Mouse (Mus musculus) gastrocnemius, postnatal 4 days (tissue): ENCODE data around the gene Polr2l. TPM values are rescaled to one million over a fixed set of nuclear protein-coding genes. Genes with fewer than 3 reads are reported as not detected.

Source experiments
- DNase-seq, 2 experiments: peaks; one replicate each; pipeline ENCODE4 v3.0.0; 2021 to 2022; ENCODE audit warnings: low spot score in 2 of 2, mixed read lengths in 2 of 2
- total RNA-seq, 2 experiments: library from RNA; stranded (reverse); gene quantifications; 2 replicates each; pipeline ENCODE4 v1.2.3; 2021

The Polr2l gene
- total RNA-seq, 2 experiments from 2014 or later: 35.3 to 35.9 TPM

DNA sequence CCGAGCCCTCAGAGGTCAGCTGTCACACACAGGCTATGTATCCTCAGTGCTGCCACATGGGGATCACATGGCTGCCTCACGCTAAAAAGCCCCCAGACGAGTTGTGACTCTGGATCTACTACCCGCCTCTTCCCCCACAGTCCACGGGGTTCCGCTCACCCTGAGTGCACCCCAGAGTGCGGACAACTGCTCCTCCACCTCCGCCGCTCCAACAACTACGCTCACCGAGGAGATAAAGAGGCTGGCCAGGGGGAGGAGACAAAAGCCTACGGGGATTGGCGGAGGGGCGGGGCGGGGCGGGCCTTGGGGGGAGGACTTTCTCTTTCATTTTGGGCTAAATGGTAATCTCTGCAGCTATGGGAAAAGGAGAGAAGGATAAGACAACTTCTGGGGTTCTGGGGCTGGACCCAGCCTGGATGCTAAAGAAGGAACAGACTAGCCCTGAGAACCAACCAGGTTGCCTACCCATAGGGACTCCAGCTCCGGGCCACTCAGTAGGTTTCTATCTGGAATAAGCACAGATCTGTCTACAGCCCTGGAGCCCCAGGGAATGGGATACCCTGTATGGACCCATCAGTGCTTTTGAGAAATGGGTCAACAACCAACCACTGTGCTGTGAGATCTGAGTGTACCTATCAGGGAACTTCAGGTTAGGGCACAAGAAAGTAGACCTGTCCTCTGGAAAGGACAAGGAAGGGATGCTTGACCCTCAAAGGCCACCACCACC, 39.6 kb downstream of the Polr2l start:
- peak in 1 of 2 experiments; percentile 46 for DNase-seq

DNA sequence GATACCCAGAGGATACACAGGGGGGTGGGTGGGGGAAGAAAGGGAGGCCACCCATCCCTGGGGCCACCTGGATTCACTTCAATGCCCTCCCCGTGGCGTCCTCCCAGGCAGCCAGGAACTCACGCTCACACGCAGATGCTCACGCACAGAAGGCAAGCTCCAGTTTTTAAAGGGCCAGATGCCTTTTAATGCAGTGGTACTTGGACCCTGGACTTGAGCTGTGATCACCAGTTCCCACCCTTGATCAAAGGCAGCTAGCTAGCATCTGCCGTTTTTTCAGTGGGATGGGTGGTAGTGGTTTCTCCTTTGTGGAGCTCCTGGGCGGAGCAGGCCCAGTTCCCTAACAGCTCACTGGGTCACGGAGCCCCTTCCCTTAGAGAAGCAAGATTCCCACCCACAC, 40.5 kb downstream of the Polr2l start:
- DNase-seq: no peak

DNA sequence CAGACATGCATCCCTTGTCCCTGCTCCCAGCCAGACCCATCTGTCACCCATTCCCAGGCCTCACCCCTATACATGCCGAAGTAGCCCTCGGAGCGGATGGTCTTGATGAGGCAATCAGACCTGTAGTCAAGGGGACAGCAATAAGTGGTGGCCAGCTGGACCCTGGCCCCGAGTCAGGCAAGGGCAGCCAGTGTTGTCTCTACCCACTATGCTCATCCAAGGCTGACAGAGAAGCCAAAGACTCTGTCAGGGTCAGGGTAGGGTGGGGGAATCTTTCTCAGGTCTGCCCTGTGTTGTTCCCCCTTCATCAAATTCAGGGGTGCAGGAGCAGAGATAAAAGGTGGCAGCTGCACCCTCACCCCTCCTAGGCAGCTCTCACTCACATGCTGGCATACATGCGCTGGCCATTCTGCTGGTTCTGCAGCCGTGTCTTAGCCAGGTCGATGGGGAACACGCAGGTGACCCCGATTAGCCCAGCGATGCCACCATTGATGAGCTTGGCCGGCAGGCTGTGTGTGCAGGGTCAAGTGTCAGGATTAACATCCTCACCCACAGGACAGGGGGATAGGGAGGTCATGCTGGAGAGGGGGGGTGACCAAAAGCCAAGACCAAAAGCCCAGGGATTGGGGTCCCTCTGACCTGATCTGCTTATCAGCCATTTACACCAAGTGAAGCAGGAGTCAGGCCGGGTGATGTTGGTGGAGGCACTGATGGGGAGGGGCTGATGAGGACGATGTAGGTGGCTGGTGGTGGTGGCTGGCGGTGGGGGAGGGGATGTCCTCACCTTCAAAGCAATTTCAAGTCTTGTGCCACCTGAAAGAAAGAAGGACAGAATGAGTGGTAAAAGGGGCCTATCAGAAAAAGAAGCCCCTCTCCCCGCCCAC, 41.2 kb downstream of the Polr2l start:
- no peak for DNase-seq

DNA sequence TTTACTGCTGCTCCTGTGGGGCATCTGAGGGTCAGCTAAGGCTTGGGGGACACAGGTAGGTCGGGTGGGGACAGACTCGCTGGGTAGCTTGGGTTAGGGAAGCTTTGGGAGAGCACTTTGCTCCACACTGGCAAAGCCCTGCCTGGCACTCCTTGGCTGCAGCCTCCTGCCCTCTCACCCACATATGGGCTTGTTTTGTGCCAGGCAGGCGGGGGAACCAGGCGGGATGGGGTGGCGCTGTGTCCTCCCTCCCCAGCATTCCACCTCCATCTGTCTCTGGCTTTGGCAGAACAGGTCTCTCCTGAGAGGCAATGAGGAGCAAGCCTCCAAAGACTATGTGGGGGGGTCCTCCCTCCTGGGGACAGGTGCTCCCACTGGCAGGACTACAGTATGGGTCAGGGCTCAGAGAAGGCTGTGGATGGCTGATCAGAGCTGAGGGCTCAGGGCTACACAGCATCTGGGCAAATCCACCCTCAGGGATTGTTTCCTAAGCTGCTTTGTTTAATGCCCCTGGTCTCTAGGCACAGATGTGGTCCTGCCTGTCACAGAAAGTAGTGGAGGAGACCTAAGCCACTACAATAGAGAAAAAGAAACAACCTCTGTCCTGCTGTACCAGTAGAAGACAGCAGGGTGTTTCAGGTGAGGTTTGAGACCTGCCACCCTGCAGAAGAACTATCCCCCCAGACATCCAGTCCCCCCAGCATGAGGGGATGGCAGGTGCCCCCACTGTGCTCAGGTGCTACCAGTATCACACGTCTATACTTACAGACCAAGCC, 42.0 kb downstream of the Polr2l start:
- DNase-seq: peak in 1 of 2 experiments; percentile 34

DNA sequence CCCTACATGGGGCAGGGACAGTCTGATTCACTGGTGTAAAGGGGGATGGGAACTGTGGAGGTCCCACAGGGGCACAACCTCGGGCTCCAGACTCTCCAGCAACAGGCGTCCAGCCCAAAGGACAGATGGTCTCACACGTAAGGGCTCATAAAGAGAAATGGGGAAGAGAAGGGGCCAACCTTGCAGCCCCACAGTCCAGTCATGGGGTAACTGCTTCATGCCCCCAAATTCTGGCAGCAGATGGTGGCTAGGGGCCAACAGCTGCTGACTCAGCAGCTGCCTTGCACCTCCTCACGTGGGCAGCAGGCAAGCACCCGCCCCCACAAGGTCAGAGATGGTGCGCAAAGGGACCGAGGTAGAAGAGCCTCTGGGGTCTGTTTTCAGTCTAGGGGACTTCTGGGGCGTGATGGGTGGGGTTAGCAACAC, 42.7 kb downstream of the Polr2l start:
- DNase-seq: no peak

DNA sequence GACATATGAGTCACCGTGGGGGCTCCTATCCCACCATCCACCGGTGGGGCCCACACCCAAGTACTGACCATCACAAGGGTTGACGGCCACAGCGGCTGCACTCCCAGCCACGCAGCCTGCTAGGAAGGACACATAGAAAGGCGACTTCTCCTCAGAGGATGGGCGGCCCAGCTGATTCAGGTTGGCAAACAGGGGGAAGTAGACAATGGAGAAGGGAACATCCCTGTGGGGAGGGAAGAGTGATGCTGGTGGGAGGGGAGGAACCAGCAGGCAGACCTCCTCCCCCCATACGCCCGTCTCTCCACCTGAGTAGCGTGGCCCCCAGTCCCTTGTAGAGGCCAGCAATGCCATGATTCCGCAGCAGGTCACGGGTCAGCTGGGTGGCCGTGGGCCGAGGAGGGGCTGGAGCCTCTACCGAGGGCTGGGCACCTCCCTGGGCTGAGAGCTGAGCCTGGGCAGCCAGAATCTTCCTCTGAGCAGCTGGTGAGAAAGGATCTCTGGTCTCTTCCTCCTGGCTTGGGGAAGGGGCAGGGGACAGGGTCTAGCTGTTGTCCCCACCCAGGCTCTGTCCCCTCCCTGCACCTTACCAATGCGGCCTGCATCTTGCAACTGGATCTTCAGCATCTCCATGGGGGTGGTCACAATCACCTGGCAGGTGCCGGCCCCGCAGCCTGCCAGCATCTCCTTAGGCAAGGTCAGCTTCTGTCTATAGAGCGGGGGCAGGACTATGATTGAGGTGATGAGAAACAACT, 43.3 kb downstream of the Polr2l start:
- no peak for DNase-seq

DNA sequence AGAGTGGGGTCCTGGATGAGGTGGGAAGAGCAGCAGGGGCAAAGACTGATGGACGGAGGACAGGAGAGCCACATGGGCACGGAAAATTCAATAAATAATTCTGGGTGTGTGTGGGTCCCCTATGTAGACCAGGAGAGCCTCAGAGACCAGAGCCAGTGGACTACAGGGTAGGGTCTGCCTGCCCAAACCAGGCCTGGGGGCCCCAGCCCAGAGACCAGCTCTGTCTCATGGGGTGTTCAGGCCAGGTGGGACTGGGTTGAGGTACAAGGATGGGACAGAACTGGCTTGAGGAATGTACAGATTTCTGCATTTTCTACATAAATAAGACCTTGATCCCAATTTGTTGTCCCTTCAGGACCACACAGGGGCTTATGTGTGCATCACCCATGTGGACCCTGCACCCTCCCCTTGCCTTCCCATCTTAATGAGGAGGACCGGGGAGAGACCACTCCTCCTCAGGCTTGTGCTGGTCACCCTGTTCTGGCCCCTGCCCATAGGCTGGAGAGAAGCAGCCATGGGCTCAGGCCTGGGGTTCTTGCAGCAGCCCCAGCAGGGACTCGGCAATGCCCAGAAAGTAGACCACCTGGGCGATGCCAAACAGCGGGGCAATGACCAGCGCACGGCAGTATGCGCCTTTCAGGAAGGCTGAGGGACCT, 44.2 kb downstream of the Polr2l start:
- DNase-seq: no peak

DNA sequence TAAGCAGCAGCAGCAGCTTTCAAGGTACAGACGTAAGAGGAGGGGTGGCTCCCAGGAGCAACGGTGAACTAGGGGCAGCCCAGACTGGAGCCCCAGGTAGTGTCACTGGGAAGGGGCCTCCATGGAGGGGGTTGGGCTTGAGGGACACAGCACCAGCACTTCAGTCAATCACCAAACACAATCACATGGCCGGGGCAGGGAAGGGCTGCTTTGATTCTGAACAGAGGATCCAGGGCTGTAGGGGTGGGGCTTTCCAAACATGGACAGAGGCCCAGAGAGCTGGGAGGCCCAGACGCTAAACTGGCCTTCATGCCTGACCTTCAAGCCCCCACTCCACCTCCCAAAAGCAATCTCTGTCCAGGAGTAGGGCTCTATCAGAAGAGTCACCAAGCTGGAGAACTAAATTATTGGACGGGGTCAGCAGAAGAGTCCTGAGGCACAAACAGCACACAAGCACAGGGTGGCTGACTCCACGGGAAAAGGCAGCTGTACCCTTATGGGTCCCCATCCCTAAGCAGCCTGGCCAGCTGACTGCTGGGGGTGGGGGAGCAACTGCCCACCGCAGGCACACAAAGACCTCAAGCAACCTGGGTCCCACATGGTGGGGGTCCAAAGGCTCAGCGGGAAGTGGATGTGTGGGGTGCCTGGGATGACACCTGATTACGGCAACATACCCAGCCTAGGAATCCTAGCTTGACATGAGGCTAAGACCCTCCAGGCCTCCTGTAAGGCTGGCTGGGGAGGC, 44.9 kb downstream of the Polr2l start:
- peak in 1 of 2 experiments; percentile 6 for DNase-seq

DNA sequence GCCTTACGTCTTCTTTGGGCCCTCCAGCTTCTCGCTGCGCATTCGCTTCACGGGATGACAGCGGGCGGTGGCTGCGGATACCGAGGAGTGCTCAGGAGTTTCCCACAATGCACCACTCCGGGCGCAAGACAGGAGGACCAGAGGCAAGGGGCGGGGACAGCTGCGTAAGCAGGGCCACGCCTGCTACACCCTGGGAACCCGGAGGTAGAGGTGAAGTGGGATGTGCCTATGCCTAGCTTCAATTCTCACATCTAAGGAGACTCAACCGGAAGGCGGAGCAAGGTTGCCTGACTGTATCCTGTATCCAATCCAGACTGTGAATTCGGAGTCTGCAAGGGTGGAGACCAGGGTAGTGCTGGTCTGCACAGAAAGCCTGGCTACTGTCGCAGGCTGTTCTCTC, 45.6 kb downstream of the Polr2l start, which contains the start of gene Cend1:
Cend1 (minus strand) TSS at position 182 of the 400 bp plus-strand sequence.
- no peak for DNase-seq

DNA sequence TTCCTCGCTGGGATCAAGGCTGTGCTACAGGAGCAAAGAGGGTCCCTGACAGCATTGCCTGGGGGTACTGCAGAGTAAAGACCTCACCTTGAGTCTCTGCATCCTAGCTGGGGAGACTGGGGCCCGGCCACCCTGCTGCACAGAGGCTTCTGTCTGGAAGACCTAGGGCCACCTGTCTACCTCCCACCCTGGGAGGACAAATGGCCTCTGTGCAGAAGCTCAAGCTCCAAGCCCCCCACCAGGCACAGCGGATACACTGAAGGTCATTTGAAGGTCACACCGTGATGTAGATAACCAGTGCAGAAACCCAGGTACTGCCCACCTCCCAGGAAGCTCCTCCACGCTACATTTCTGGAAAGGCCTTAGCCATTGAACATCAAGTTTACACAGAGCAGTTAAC, 46.2 kb downstream of the Polr2l start:
- no peak for DNase-seq

DNA sequence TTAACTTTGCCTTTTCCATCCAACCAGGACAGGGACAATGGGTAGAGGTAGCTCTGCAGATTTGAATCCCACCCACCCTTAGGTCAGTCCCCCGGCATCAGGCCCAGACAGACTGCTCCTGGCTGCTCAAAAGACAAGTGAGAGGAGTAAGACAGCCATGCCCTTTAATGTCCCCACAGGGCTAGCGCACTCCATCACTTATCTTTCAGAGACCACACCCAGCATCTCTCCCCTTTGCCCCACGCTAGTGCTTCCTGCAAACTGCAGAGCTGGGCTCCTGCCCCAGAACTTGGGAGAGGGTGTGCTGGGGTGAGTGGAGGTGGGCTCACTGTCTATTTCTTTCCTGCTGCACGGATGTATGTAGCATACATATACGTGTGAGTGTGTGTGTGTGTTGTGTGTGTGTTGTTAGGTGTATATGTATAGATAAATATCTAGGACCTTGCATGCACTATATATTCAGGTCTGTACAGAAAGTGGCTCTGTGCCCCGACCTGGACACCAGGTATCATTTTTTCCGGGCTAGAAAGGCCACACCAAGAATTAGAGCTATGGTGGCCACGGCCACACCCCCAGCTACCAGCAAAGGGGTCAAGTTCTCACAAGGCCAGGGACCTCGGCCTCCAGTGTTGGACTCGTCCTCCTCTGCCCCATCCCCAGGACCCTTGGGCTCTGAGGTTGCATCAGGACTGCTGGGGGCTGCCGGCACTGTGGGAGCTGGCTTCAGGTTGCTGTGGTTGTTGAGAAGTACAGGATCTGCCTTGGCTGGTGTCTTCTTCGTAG, 47.8 kb downstream of the Polr2l start:
- no peak for DNase-seq

DNA sequence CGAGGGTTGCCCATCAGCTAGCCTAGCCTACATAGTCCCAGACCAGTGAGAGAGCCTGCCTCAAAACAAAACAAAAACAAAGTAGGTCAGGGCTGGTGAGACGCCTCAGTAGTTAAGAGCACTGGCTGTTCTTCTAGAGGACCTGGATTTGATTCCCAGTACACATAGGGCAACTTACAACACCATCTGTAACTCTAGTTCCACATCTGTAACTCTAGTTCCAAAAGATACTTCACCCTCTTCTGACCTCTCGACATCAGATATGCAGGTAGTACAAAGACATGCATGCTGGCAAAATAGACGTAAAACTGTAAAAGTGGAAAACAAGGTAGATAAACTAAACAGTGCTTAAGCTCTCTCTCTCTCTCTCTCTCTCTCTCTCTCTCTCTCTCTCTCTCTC, 51.1 kb downstream of the Polr2l start:
- DNase-seq: no peak

Other genes with a start within 250 kb of the Polr2l start
- 10 to 100 TPM; 48.4 to 63.3 TPM for gene Phrf1, start 246.3 kb downstream of the Polr2l start, total RNA-seq
- gene Irf7, start 208.7 kb downstream of the Polr2l start, total RNA-seq: 1 to 10 TPM; 1.4 TPM
- 1 to 10 TPM; 1.3 to 1.5 TPM for gene Cdhr5, start 198.3 kb downstream of the Polr2l start, total RNA-seq
- gene Sct, start 196.0 kb downstream of the Polr2l start, total RNA-seq: 1 to 10 TPM; 3.4 to 3.5 TPM
- gene Drd4, start 183.1 kb downstream of the Polr2l start, total RNA-seq: under 1 TPM; 0.16 to 0.25 TPM
- 10 to 100 TPM; 44.6 to 50.4 TPM for gene Deaf1, start 147.4 kb downstream of the Polr2l start, total RNA-seq
- gene Tmem80, start 147.4 kb downstream of the Polr2l start, total RNA-seq: 10 to 100 TPM; 14.2 to 14.6 TPM
- 1 to 10 TPM; 2.4 to 2.5 TPM for gene Eps8l2, start 136.3 kb downstream of the Polr2l start, total RNA-seq
- gene Taldo1, start 82.9 kb downstream of the Polr2l start, total RNA-seq: 100 to 1,000 TPM; 120 to 128 TPM
- 10 to 100 TPM; 18.3 to 19.5 TPM for gene Gatd1, start 61.0 kb downstream of the Polr2l start, total RNA-seq
- gene Cend1, start 45.6 kb downstream of the Polr2l start, total RNA-seq: under 1 TPM; 0.34 to 0.49 TPM
- 10 to 100 TPM; 16.4 to 25.2 TPM for gene Slc25a22, start 37.2 kb downstream of the Polr2l start, total RNA-seq
- gene Pidd1, start 31.1 kb downstream of the Polr2l start, total RNA-seq: 1 to 10 TPM; 4.0 to 4.5 TPM
- gene Rplp2, start 27.8 kb downstream of the Polr2l start, total RNA-seq: 1,000 to 10,000 TPM; 1,111 to 1,331 TPM
- gene Pnpla2, start 19.9 kb downstream of the Polr2l start, total RNA-seq: 100 to 1,000 TPM in 1 of 2 experiments, 10 to 100 TPM in 1; 98.6 to 133 TPM
- gene Cracr2b, start 14.0 kb downstream of the Polr2l start, total RNA-seq: 1 to 10 TPM; 8.9 to 9.3 TPM
- 10 to 100 TPM; 87.2 to 88.8 TPM for gene Cd151, start 7.7 kb downstream of the Polr2l start, total RNA-seq
- 10 to 100 TPM; 19.6 to 19.7 TPM for gene Tspan4, start 108 bp upstream of the Polr2l start, total RNA-seq
- gene Chid1, start 64.7 kb upstream of the Polr2l start, total RNA-seq: 10 to 100 TPM; 23.0 to 34.4 TPM
- gene Ap2a2, start 87.0 kb upstream of the Polr2l start, total RNA-seq: 10 to 100 TPM; 63.4 to 65.5 TPM
- not detected for gene Muc6, start 180.2 kb upstream of the Polr2l start, total RNA-seq
- gene Muc2, start 215.2 kb upstream of the Polr2l start, total RNA-seq: under 1 TPM; 0.52 to 0.59 TPM